Mouse (Mus musculus) layer of hippocampus, adult 9-11 months (tissue): ENCODE measurements around the gene Mob3b.
"Not testable (repeated sequence)": the region's sequence is repeated elsewhere in the genome, so short reads cannot be mapped to it uniquely, and the experiment has no call there.

Experiments
- DNase-seq: peaks from one replicate; pipeline ENCODE4 v3.0.0; 2022

Gene Mob3b

GRCm38 (mm10) chr4:34959477-34959876 lies 197.8 kb downstream of the Mob3b start:
- DNase-seq = no peak

GRCm38 (mm10) chr4:34958155-34959028 lies 198.9 kb downstream of the Mob3b start:
- DNase-seq = no peak

- DNase-seq = no peak
Observed at GRCm38 (mm10) chr4:34953716-34954115, 203.6 kb downstream of the Mob3b start.

- DNase-seq = no peak
Observed at GRCm38 (mm10) chr4:34947181-34947580, 210.1 kb downstream of the Mob3b start.

GRCm38 (mm10) chr4:34941046-34941445 lies 216.2 kb downstream of the Mob3b start:
- DNase-seq = no peak

GRCm38 (mm10) chr4:34928386-34928785 lies 228.9 kb downstream of the Mob3b start:
- not testable (repeated sequence) for DNase-seq

- DNase-seq = peak; percentile 53
Observed at GRCm38 (mm10) chr4:34922177-34922870, 235.0 kb downstream of the Mob3b start.

GRCm38 (mm10) chr4:34917400-34917799 lies 239.9 kb downstream of the Mob3b start:
- DNase-seq = no peak

GRCm38 (mm10) chr4:34912171-34912570 lies 245.1 kb downstream of the Mob3b start:
- DNase-seq = no peak

GRCm38 (mm10) chr4:34911401-34911800 lies 245.9 kb downstream of the Mob3b start:
- no peak for DNase-seq

- no peak for DNase-seq
Observed at GRCm38 (mm10) chr4:34908127-34908526, 249.2 kb downstream of the Mob3b start.

- no peak for DNase-seq
Observed at GRCm38 (mm10) chr4:34907026-34907425, 250.3 kb downstream of the Mob3b start.

GRCm38 (mm10) chr4:34906151-34906550 lies 251.1 kb downstream of the Mob3b start:
- DNase-seq = no peak

GRCm38 (mm10) chr4:34905396-34905795 lies 251.9 kb downstream of the Mob3b start:
- DNase-seq = no peak

GRCm38 (mm10) chr4:34901582-34901981 lies 255.7 kb downstream of the Mob3b start:
- DNase-seq = not testable (repeated sequence)

- no peak for DNase-seq
Observed at GRCm38 (mm10) chr4:34901166-34901565, 256.1 kb downstream of the Mob3b start.

GRCm38 (mm10) chr4:34900155-34900554 lies 257.1 kb downstream of the Mob3b start:
- DNase-seq = peak; percentile 39

GRCm38 (mm10) chr4:34899322-34899721 lies 258.0 kb downstream of the Mob3b start:
- no peak for DNase-seq
